Mouse (Mus musculus) heart, adult 9 months (tissue): Measurements from ENCODE around the gene Rassf8.
A peak's percentile ranks its signal among the peaks of the same experiment; 100 is the strongest.

ENCODE experiments used
- DNase-seq, 2 experiments: peaks; one replicate each; pipeline ENCODE4 v3.0.0; 2022; ENCODE audit warnings: low spot score in 2 of 2

The Rassf8 gene

GRCm38 (mm10) chr6:145747671-145748640 is 1.4 kb downstream of the Rassf8 start:
- no peak for DNase-seq

GRCm38 (mm10) chr6:145750394-145750793 is 3.8 kb downstream of the Rassf8 start:
- no peak for DNase-seq

- DNase-seq: no peak
Observed at GRCm38 (mm10) chr6:145753296-145753695, 6.7 kb downstream of the Rassf8 start.

GRCm38 (mm10) chr6:145754416-145754815 is 7.9 kb downstream of the Rassf8 start:
- DNase-seq: no peak

GRCm38 (mm10) chr6:145755942-145756639 is 9.5 kb downstream of the Rassf8 start:
- no peak for DNase-seq

GRCm38 (mm10) chr6:145756640-145757005 is 10.1 kb downstream of the Rassf8 start:
- DNase-seq: no peak

- DNase-seq: no peak
Observed at GRCm38 (mm10) chr6:145757346-145757745, 10.8 kb downstream of the Rassf8 start.

GRCm38 (mm10) chr6:145758685-145759084 is 12.1 kb downstream of the Rassf8 start:
- DNase-seq: no peak

GRCm38 (mm10) chr6:145759432-145759831 is 12.9 kb downstream of the Rassf8 start:
- no peak for DNase-seq

- DNase-seq: no peak
Observed at GRCm38 (mm10) chr6:145760246-145761016, 13.9 kb downstream of the Rassf8 start.

GRCm38 (mm10) chr6:145761151-145761935 is 14.8 kb downstream of the Rassf8 start:
- DNase-seq: no peak

GRCm38 (mm10) chr6:145762016-145762415 is 15.5 kb downstream of the Rassf8 start:
- DNase-seq: no peak

- DNase-seq: no peak
Observed at GRCm38 (mm10) chr6:145763051-145763450, 16.5 kb downstream of the Rassf8 start.

- no peak for DNase-seq
Observed at GRCm38 (mm10) chr6:145765011-145765410, 18.5 kb downstream of the Rassf8 start.

- no peak for DNase-seq
Observed at GRCm38 (mm10) chr6:145766971-145767370, 20.4 kb downstream of the Rassf8 start.

- no peak for DNase-seq
Observed at GRCm38 (mm10) chr6:145767637-145768036, 21.1 kb downstream of the Rassf8 start.

GRCm38 (mm10) chr6:145768671-145769292 is 22.2 kb downstream of the Rassf8 start:
- peak; percentile 76 to 85 for DNase-seq

- DNase-seq: no peak
Observed at GRCm38 (mm10) chr6:145769855-145770254, 23.3 kb downstream of the Rassf8 start.

GRCm38 (mm10) chr6:145770272-145771000 is 23.9 kb downstream of the Rassf8 start:
- no peak for DNase-seq

- DNase-seq: no peak
Observed at GRCm38 (mm10) chr6:145774436-145774835, 27.9 kb downstream of the Rassf8 start.
